Mouse (Mus musculus) neural tube, embryonic 10.5 days (tissue): Measurements from ENCODE around the gene Apoc2.

ENCODE experiments used
- DNase-seq: peaks from one replicate; pipeline ENCODE4 v3.0.0-alpha.2; 2017; ENCODE audit warnings: low spot score; ENCODE audit errors: extremely low spot score

The Apoc2 gene

GRCm38 (mm10) chr7:19629361-19629734 is 48.4 kb downstream of the Apoc2 start, which contains the start of gene Relb:
Relb (minus strand) TSS chr7:19629438.
- DNase-seq, result peak; percentile 91

GRCm38 (mm10) chr7:19628536-19629360 is 49.0 kb downstream of the Apoc2 start:
- DNase-seq, result peak; percentile 90

DNA sequence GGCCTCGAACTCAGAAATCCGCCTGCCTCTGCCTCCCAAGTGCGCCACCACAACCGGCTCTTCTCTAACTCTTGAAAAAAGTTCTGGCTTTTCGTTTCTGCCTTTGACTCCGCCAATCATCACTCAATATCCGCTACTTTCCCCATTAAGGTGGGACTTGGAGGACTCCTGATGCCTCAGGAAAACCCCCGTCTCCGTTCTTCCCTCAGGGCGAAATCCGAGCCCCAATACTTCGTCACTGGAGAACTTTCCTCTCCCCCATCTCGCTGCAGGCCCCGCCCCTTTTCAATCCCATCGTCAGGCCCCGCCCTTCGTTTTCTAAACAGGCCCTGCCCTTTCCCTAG is 49.6 kb downstream of the Apoc2 start:
- DNase-seq, result no peak

GRCm38 (mm10) chr7:19627721-19628120 is 50.0 kb downstream of the Apoc2 start:
- DNase-seq, result no peak

GRCm38 (mm10) chr7:19623433-19623832 is 54.3 kb downstream of the Apoc2 start:
- DNase-seq, result no peak

DNA sequence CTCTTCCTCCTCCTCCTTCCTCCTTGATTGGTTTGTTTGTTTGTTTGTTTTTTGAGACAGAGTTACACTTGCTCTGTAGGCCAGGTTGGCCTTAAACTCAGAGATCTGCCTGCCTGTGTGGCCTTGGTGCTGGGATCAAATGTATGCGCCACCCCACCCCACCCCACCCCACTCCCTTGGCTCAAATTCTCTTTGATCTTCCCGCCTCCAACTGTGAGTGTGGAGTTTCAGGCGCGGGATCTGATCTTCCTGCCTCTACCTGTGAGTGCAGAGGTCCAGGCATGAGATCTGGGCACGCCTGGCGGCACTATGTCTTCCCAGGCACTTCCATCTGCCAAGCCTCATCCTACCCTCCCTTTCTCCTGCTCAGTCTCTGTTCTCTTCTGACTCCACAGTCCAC is 55.5 kb downstream of the Apoc2 start:
- no peak for DNase-seq
